Mouse (Mus musculus): ENCODE measurements around the gene Sox9. TPM values are rescaled to one million over a fixed set of nuclear protein-coding genes. Genes with fewer than 3 reads are reported as not detected.
A peak's percentile ranks its signal among the peaks of the same experiment; 100 is the strongest.

The Sox9 gene
- total and polyA plus RNA-seq, 3 experiments, result 1.3 to 2.7 (median 1.5) TPM

DNA sequence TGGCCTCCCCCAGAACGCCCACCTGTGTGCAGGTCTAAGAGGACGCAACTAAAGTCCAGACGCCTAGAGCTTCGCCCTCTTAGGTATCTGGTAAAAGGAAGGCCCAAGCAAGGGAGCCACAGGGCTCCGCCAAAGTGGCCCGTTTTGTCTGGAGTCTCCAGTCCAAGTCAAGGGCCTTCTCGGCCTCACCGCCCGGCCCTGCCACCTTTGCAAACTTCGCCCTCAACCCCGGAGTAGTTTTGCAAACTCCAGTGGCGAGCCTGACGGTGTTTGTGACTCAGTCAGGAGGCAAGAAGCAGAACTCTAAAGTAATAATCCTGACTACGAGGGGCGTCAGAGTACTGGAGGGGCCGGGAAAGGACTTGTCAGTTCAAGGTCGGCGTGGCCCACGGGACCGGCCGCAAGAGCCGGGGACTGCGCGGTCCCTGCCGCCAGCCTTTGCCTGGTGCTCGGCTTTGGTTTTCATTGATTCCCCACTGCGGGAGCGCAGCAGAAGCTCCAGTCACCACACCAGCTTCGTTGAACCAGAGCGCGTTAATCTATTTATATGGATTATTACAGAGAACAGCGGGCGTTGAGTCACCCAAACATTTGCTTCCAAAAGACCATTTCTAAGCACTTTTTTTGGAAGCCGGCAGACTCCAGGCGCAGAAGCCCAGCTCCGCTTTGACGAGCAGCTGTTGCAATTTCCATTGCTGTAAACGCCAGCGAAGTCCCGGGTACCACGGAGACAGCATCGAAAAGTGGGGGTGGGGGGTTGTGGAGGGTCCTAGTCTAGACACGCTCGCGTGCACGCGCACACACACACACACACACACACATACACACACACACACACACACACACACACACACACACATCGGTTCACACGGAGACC, 751 bp upstream of the Sox9 start:
- Histone ChIP-seq H3K4me1 (ENCODE audit: control insufficient read depth, insufficient read depth, low read length) (no peaks in the 10 kb centered on the region; the same call in 1 of the 2 replicates), H3K27ac (no peak overlapping the region), H3K36me3 (ENCODE audit: control insufficient read depth, insufficient read depth, low read length) (no peaks in the 10 kb centered on the region), H3K27me3 (ENCODE audit: control insufficient read depth, insufficient read depth, low read length) (peaks cover 29% of the 10 kb centered on the region), H3K79me2 (replicated peaks; ENCODE audit: control insufficient read depth, insufficient read depth, low read length) (no peaks in the 10 kb centered on the region), H3K4me3 (no peak overlapping the region), H3K9ac (ENCODE audit: low read depth, low read length) (no peak overlapping the region)
- no peak for TF ChIP-seq EP300 (IDR thresholded peaks at IDR 0.05; ENCODE audit: insufficient read depth, low read depth, low read length)
- no peak for TF ChIP-seq CTCF (IDR thresholded peaks at IDR 0.05)
- no peak for TF ChIP-seq POLR2A (IDR thresholded peaks at IDR 0.05; ENCODE audit: insufficient read depth, low read depth, low read length)
- 3% methylated on average over 49 of the region's 49 CpGs for WGBS
- intact Hi-C loops (cut with DNase I), result loop anchor here (5.0 kb wide), 2 partner anchors 71 to 1124 kb away; no protein-coding TSS in a partner anchor
- peak; percentile 60 to 63 for DNase-seq

DNA sequence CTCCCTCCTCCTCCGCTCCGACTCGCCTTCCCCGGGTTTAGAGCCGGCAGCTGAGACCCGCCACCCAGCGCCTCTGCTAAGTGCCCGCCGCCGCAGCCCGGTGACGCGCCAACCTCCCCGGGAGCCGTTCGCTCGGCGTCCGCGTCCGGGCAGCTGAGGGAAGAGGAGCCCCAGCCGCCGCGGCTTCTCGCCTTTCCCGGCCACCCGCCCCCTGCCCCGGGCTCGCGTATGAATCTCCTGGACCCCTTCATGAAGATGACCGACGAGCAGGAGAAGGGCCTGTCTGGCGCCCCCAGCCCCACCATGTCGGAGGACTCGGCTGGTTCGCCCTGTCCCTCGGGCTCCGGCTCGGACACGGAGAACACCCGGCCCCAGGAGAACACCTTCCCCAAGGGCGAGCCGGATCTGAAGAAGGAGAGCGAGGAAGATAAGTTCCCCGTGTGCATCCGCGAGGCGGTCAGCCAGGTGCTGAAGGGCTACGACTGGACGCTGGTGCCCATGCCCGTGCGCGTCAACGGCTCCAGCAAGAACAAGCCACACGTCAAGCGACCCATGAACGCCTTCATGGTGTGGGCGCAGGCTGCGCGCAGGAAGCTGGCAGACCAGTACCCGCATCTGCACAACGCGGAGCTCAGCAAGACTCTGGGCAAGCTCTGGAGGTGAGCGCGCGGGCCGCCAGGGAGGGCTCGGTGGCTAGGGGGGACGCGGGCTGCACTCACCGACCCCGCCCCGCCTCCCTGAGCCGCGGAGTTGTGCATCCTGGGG, 515 bp downstream of the Sox9 start:
- no peak for TF ChIP-seq EP300 (IDR thresholded peaks at IDR 0.05; ENCODE audit: insufficient read depth, low read depth, low read length)
- H3K4me3 ChIP-seq, result peak overlapping the region; percentile 43
- no peaks in the 10 kb centered on the region for H3K36me3 ChIP-seq (ENCODE audit: control insufficient read depth, insufficient read depth, low read length)
- WGBS, result under 1% methylated on average over 70 of the region's 75 CpGs
- DNase-seq, result no peak
- peak overlapping the region; percentile 43 for H3K9ac ChIP-seq (ENCODE audit: low read depth, low read length)
- intact Hi-C loops (cut with DNase I), result loop anchor here (2.0 to 5.0 kb wide), 3 partner anchors 70 to 1125 kb away; no protein-coding TSS in a partner anchor
- H3K27me3 ChIP-seq (ENCODE audit: control insufficient read depth, insufficient read depth, low read length), result peaks cover 29% of the 10 kb centered on the region
- H3K79me2 ChIP-seq (replicated peaks; ENCODE audit: control insufficient read depth, insufficient read depth, low read length), result no peaks in the 10 kb centered on the region
- no peaks in the 10 kb centered on the region; the same call in 1 of the 2 replicates for H3K4me1 ChIP-seq (ENCODE audit: control insufficient read depth, insufficient read depth, low read length)
- peak overlapping the region; percentile 57 for H3K27ac ChIP-seq

DNA sequence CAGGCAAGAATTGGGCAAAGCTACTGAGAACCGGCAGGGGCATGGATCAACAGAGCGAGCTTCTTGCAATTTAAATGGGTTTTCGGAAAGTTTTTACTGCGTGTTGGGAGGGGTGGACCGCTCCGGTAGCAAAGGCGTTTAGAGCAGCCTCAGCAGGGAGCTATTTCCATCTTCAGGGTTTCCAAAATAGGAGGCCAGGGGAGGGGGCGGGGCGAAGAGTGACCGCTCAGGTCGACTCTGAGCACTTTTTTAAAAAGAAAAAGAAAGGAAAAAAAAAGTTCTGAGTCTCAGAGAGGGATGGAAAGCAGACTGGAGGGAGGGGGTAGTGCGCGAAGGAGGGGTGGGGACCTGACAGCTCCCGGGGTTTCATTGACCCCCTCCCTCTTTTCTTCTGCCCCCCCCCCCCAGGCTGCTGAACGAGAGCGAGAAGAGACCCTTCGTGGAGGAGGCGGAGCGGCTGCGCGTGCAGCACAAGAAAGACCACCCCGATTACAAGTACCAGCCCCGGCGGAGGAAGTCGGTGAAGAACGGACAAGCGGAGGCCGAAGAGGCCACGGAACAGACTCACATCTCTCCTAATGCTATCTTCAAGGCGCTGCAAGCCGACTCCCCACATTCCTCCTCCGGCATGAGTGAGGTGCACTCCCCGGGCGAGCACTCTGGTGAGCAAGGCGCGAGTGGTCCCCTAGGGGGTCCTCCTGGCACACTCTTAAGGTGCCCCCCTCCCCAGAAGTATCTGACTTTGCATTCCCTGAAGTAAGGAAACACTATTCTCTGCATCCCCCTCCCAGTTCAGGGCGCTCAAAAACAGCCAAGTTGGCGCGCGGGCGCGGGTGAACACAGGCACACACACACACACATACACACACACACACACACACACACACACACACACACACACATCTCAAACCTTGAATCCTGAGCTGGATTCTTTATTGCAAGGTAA, 1.6 kb downstream of the Sox9 start:
- intact Hi-C loops (cut with DNase I), result loop anchor here (2.0 to 5.0 kb wide), 3 partner anchors 69 to 1126 kb away; no protein-coding TSS in a partner anchor
- H3K36me3 ChIP-seq (ENCODE audit: control insufficient read depth, insufficient read depth, low read length), result no peaks in the 10 kb centered on the region
- H3K4me3 ChIP-seq, result peak overlapping the region; percentile 34; the same call in 1 of the 2 replicates
- no peaks in the 10 kb centered on the region; the same call in 1 of the 2 replicates for H3K4me1 ChIP-seq (ENCODE audit: control insufficient read depth, insufficient read depth, low read length)
- peaks cover 30% of the 10 kb centered on the region for H3K27me3 ChIP-seq (ENCODE audit: control insufficient read depth, insufficient read depth, low read length)
- H3K27ac ChIP-seq, result no peak overlapping the region
- DNase-seq, result peak; percentile 8 to 33
- no peaks in the 10 kb centered on the region for H3K79me2 ChIP-seq (replicated peaks; ENCODE audit: control insufficient read depth, insufficient read depth, low read length)
- TF ChIP-seq EP300 (IDR thresholded peaks at IDR 0.05; ENCODE audit: insufficient read depth, low read depth, low read length), result no peak
- no peak for TF ChIP-seq POLR2A (IDR thresholded peaks at IDR 0.05; ENCODE audit: insufficient read depth, low read depth, low read length)
- TF ChIP-seq CTCF (IDR thresholded peaks at IDR 0.05), result no peak
- 3% methylated on average over 42 of the region's 42 CpGs for WGBS
- no peak overlapping the region for H3K9ac ChIP-seq (ENCODE audit: low read depth, low read length)

DNA sequence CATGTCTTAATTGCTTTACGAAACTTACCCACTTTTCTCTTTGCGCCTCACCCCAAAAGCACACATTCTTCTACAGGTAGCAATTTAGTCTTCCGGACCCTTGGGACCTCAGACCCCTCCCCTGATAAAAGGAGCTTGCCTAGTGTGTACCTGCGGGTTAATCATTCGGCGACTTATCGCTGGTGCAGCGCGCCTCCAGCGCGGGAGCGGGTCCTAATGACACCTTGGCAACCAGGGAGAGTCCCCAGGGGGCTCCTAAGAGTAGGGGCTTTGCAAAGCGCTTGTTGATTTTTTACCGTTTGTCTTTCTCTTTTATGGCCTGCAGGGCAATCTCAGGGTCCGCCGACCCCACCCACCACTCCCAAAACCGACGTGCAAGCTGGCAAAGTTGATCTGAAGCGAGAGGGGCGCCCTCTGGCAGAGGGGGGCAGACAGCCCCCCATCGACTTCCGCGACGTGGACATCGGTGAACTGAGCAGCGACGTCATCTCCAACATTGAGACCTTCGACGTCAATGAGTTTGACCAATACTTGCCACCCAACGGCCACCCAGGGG, 2.4 kb downstream of the Sox9 start:
- Histone ChIP-seq H3K36me3 (ENCODE audit: control insufficient read depth, insufficient read depth, low read length) (no peaks in the 10 kb centered on the region), H3K4me3 (no peak overlapping the region), H3K9ac (ENCODE audit: low read depth, low read length) (no peak overlapping the region), H3K4me1 (ENCODE audit: control insufficient read depth, insufficient read depth, low read length) (no peaks in the 10 kb centered on the region; the same call in 1 of the 2 replicates), H3K27ac (no peak overlapping the region), H3K27me3 (ENCODE audit: control insufficient read depth, insufficient read depth, low read length) (peaks cover 25% of the 10 kb centered on the region), H3K79me2 (replicated peaks; ENCODE audit: control insufficient read depth, insufficient read depth, low read length) (no peaks in the 10 kb centered on the region)
- WGBS, result 7% methylated on average over 30 of the region's 30 CpGs
- intact Hi-C loops (cut with DNase I), result loop anchor here (5.0 kb wide), 2 partner anchors 68 to 1127 kb away; no protein-coding TSS in a partner anchor
- DNase-seq, result no peak
- TF ChIP-seq EP300 (IDR thresholded peaks at IDR 0.05; ENCODE audit: insufficient read depth, low read depth, low read length), result no peak
- TF ChIP-seq POLR2A (IDR thresholded peaks at IDR 0.05; ENCODE audit: insufficient read depth, low read depth, low read length), result no peak
- TF ChIP-seq CTCF (IDR thresholded peaks at IDR 0.05), result no peak

DNA sequence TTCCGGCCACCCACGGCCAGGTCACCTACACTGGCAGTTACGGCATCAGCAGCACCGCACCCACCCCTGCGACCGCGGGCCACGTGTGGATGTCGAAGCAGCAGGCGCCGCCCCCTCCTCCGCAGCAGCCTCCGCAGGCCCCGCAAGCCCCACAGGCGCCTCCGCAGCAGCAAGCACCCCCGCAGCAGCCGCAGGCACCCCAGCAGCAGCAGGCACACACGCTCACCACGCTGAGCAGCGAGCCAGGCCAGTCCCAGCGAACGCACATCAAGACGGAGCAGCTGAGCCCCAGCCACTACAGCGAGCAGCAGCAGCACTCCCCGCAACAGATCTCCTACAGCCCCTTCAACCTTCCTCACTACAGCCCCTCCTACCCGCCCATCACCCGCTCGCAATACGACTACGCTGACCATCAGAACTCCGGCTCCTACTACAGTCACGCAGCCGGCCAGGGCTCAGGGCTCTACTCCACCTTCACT, 2.9 kb downstream of the Sox9 start:
- peaks cover 25% of the 10 kb centered on the region for H3K27me3 ChIP-seq (ENCODE audit: control insufficient read depth, insufficient read depth, low read length)
- peak overlapping the region; percentile 10; the same call in 1 of the 2 replicates for H3K9ac ChIP-seq (ENCODE audit: low read depth, low read length)

More for the DNA sequence above, 2.9 kb downstream of the Sox9 start:
- no peak overlapping the region for H3K27ac ChIP-seq
- DNase-seq, result peak in 1 of 2 experiments; percentile 32
- H3K4me3 ChIP-seq, result no peak overlapping the region
- H3K4me1 ChIP-seq (ENCODE audit: control insufficient read depth, insufficient read depth, low read length), result no peaks in the 10 kb centered on the region; the same call in 1 of the 2 replicates
- H3K79me2 ChIP-seq (replicated peaks; ENCODE audit: control insufficient read depth, insufficient read depth, low read length), result no peaks in the 10 kb centered on the region
- WGBS, result 15% methylated on average over 34 of the region's 34 CpGs
- TF ChIP-seq CTCF (IDR thresholded peaks at IDR 0.05) (no peak), POLR2A (IDR thresholded peaks at IDR 0.05; ENCODE audit: insufficient read depth, low read depth, low read length) (no peak), EP300 (IDR thresholded peaks at IDR 0.05; ENCODE audit: insufficient read depth, low read depth, low read length) (no peak)
- intact Hi-C loops (cut with DNase I), result loop anchor here (5.0 kb wide), 2 partner anchors 67 to 1128 kb away; no protein-coding TSS in a partner anchor
- H3K36me3 ChIP-seq (ENCODE audit: control insufficient read depth, insufficient read depth, low read length), result no peaks in the 10 kb centered on the region

All from heart, adult 2 months (tissue).